Mouse (Mus musculus) thymus, postnatal 4 days (tissue): Measurements from ENCODE around the gene Oard1.

Experiments used
- DNase-seq: peaks from one replicate; pipeline ENCODE4 v3.0.0; 2021

Oard1 gene

GRCm38 (mm10) chr17:48408526-48409291 is 1.1 kb upstream of the Oard1 start:
- peak; percentile 89 for DNase-seq

GRCm38 (mm10) chr17:48410299-48410785 is 528 bp downstream of the Oard1 start:
- no peak for DNase-seq

GRCm38 (mm10) chr17:48411241-48411640 is 1.4 kb downstream of the Oard1 start:
- no peak for DNase-seq

- DNase-seq: no peak
Observed at GRCm38 (mm10) chr17:48416011-48416410, 6.2 kb downstream of the Oard1 start.

- DNase-seq: peak; percentile 90
Observed at GRCm38 (mm10) chr17:48416425-48417195, 6.8 kb downstream of the Oard1 start.

GRCm38 (mm10) chr17:48417521-48417920 is 7.7 kb downstream of the Oard1 start:
- no peak for DNase-seq

GRCm38 (mm10) chr17:48418174-48418573 is 8.4 kb downstream of the Oard1 start:
- DNase-seq: no peak

GRCm38 (mm10) chr17:48418781-48419180 is 9.0 kb downstream of the Oard1 start:
- DNase-seq: no peak

GRCm38 (mm10) chr17:48419571-48419970 is 9.8 kb downstream of the Oard1 start:
- DNase-seq: no peak

GRCm38 (mm10) chr17:48424237-48424636 is 14.4 kb downstream of the Oard1 start:
- no peak for DNase-seq

- DNase-seq: peak; percentile 55
Observed at GRCm38 (mm10) chr17:48425823-48426612, 16.2 kb downstream of the Oard1 start.

- DNase-seq: peak; percentile 48
Observed at GRCm38 (mm10) chr17:48426991-48427750, 17.4 kb downstream of the Oard1 start.

GRCm38 (mm10) chr17:48427852-48428530 is 18.2 kb downstream of the Oard1 start:
- peak; percentile 53 for DNase-seq

GRCm38 (mm10) chr17:48430394-48430793 is 20.6 kb downstream of the Oard1 start:
- DNase-seq: no peak

GRCm38 (mm10) chr17:48431054-48431453 is 21.2 kb downstream of the Oard1 start:
- DNase-seq: no peak

GRCm38 (mm10) chr17:48432158-48432980 is 22.6 kb downstream of the Oard1 start, which contains the start of gene Apobec2:
TSS of gene Apobec2 (minus strand) at chr17:48432930.
- DNase-seq: no peak

- DNase-seq: no peak
Observed at GRCm38 (mm10) chr17:48433006-48433655, 23.3 kb downstream of the Oard1 start.

- DNase-seq: no peak
Observed at GRCm38 (mm10) chr17:48433689-48434330, 24.0 kb downstream of the Oard1 start.

GRCm38 (mm10) chr17:48434479-48434878 is 24.7 kb downstream of the Oard1 start:
- no peak for DNase-seq

- no peak for DNase-seq
Observed at GRCm38 (mm10) chr17:48436487-48436886, 26.7 kb downstream of the Oard1 start.
